Mouse (Mus musculus): ENCODE measurements around the gene Taf8. TPM values are rescaled to one million over a fixed set of nuclear protein-coding genes. Genes with fewer than 3 reads are reported as not detected.

The Taf8 gene
- polyA plus RNA-seq, 1 experiment from 2014 or later: 34.2 TPM

DNA sequence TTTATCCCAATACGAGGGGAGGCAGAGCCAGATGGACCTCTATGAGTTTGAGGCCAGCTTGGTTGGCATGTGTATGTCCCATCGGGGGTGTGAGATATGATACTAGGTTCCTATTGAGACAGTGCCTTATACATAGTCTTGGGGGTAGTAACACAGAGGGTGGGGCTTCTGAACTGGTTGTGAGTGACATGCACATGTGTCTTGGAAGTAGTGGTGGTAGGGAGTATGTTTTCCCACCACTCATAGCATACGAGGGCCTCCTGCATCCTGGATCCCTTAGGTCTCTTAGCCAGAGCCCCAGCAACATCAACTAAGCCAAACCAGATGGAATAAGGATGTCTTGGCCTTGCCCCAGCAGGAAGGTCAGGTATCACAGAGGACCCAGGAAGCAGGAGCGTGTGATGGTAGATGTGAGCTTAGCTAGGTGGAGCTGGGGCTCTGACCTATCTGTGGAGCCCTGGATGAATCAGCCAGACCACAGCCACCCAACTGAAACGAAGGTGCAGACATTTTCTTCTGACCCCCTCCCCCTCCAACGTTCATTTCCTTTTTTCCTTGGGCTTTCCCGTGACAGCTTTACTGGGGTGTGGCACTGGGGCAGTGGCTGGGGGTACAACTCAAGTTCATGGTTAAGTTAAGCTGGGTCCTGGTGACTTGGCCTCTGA, 13.2 kb upstream of the Taf8 start:
- no peaks in the 10 kb centered on the region for H3K9me3 ChIP-seq
- ATAC-seq (ENCODE audit: insufficient number of reproducible peaks, insufficient read depth, low FRiP score, low TSS enrichment): no peak
- H3K27ac ChIP-seq: no peak overlapping the region
- H3K27me3 ChIP-seq: no peaks in the 10 kb centered on the region
- WGBS: 75% methylated on average over 7 of the region's 7 CpGs
- H3K4me2 ChIP-seq (replicated peaks): no peak overlapping the region
- peaks cover 38% of the 10 kb centered on the region for H3K4me1 ChIP-seq
- H3K36me3 ChIP-seq: 0 out of 2 replicates have a peak, but pooled peaks cover 5% of the 10 kb centered on the region
- no peak overlapping the region for H3K4me3 ChIP-seq
- H3K9ac ChIP-seq: no peak overlapping the region

- H3K36me3 ChIP-seq: 0 out of 2 replicates have a peak, but pooled peaks cover 5% of the 10 kb centered on the region
- H3K27ac ChIP-seq: peak overlapping the region; percentile 63; the same call in 1 of the 2 replicates
- H3K27me3 ChIP-seq: no peaks in the 10 kb centered on the region
- H3K4me1 ChIP-seq: peaks cover 35% of the 10 kb centered on the region
- no peak overlapping the region for H3K9ac ChIP-seq
- H3K4me2 ChIP-seq (replicated peaks): no peak overlapping the region
- 63% methylated on average over 10 of the region's 10 CpGs for WGBS
- H3K9me3 ChIP-seq: no peaks in the 10 kb centered on the region
- H3K4me3 ChIP-seq: no peak overlapping the region
- no peak for ATAC-seq (ENCODE audit: insufficient number of reproducible peaks, insufficient read depth, low FRiP score, low TSS enrichment)
Measured at GRCm38 (mm10) chr17:47512956-47513775, 11.1 kb upstream of the Taf8 start.

DNA sequence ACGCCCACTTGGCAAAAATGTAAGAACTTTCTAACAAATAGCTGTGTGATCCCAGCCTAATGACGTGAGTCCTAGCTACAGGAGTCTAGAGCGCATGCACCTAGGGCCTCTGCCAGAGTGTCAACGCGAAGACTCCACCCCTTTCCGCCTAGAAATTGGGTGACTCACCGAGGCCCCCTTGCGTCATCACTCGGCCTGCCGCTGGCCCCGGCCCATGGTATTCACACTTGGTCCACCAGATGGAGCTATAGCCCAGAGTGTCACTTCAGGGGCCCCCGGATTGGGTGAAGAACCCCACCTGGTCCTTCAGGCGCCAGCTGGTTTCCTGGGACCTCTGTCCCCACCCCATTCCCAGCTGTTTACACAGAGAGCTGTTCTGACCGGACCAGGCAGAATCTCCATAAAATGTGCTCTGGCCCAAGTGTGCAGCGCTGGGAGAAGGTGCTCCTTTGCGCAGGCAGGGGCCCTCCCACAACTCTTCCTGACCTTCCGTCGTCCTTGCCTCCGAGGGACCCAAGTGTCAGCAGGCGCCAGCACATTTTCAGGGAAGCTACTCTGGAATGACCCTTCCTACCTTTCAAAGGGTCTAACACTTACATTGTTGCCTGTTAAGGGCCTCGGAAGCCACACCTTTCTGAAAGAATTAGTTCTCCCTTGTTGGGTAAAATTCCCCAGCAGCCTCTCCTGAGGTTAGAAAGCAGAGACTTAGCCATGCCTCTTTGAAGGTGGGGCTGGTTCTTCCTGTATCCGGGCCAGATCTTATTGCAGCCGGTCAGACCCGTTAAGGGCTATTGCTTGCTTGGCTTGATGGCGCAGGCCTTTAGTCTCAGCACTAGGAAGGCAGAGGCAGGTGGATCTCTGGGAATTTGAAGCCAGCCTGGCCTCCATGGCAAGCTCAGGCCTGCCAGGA, 9.3 kb upstream of the Taf8 start:
- H3K4me2 ChIP-seq (replicated peaks): peak overlapping the region; percentile 40
- no peaks in the 10 kb centered on the region for H3K27me3 ChIP-seq
- H3K9ac ChIP-seq: no peak overlapping the region; the same call in 1 of the 2 replicates
- H3K9me3 ChIP-seq: no peaks in the 10 kb centered on the region
- 12% methylated on average over 25 of the region's 25 CpGs for WGBS
- peak overlapping the region; percentile 65 for H3K27ac ChIP-seq
- ATAC-seq (ENCODE audit: insufficient number of reproducible peaks, insufficient read depth, low FRiP score, low TSS enrichment): peak; percentile 87
- H3K4me1 ChIP-seq: peaks cover 36% of the 10 kb centered on the region
- 0 out of 2 replicates have a peak, but pooled peaks cover 4% of the 10 kb centered on the region for H3K36me3 ChIP-seq
- H3K4me3 ChIP-seq: no peak overlapping the region

DNA sequence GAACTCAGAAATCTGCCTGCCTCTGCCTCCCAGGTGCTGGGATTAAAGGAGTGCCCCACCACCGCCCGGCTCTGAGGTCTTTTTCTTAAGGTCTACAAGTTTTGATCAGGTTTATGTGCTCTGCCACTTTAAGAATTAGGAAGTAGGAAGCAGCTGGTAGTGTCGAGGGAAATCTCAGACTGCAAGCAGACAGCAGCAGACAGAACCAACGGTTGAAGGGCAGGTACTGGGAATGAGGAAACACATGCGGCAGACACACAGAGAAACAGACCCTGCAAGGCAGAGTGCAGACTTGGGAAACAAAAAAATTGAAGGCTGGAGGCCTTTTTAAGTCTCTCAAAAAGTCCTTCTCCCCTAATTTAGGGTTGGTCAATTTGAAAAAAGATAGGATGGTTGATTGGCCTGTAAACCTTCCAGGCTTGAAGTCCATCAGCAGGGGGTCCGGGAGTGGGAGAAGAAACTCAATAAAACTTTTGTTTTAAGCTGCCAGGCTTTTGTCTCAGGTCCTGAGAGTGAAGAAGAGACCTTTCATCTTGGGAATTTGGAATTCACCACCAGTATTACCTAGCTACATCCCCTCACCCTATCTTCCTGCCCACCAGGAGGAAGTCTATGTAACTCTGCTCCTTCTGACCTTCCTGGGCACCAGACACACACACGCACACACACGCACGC, 7.1 kb upstream of the Taf8 start:
- H3K4me1 ChIP-seq: peaks cover 52% of the 10 kb centered on the region
- H3K27ac ChIP-seq: peak overlapping the region; percentile 63
- no peak for ATAC-seq (ENCODE audit: insufficient number of reproducible peaks, insufficient read depth, low FRiP score, low TSS enrichment)

DNA sequence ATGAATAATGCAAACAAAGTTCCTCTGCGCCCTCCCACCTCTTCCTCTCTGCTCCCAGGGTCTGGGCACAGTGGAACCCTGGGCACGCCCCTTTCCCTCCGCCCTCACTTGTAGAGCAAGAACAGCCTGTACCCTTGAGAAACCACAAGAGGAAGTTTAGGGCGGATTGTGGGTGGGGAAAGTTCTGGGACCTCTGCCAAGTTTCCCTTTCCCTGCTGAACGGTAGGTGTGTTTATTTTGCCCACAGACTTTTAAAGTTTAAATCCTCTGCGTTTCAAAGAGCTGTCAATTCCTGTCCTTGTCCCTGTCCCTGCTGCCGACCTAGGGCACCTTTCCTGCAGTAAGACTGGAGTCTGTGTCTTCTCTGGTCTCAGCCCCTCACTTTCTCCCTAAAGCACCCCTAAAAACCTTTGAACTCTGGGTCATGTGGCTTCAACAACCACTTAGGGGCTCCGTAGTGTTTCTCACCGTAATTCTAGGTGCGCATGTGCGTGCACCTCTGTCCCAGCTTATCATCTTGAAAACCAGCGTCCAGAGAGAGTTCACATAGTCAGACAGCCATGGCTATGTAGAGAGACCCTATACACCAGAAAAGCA, 6.0 kb upstream of the Taf8 start:
- Histone ChIP-seq H3K36me3 (no peaks in the 10 kb centered on the region), H3K27ac (peak overlapping the region; percentile 81), H3K9ac (no peak overlapping the region; the same call in 1 of the 2 replicates), H3K4me3 (no peak overlapping the region), H3K4me1 (peaks cover 47% of the 10 kb centered on the region), H3K4me2 (replicated peaks) (peak overlapping the region; percentile 41), H3K27me3 (no peaks in the 10 kb centered on the region), H3K9me3 (no peaks in the 10 kb centered on the region)
- ATAC-seq (ENCODE audit: insufficient number of reproducible peaks, insufficient read depth, low FRiP score, low TSS enrichment): peak; percentile 69; the same call in 1 of the 2 replicates
- WGBS: 32% methylated on average over 12 of the region's 12 CpGs

More for the DNA sequence above, 7.1 kb upstream of the Taf8 start:
- Histone ChIP-seq H3K9me3 (no peaks in the 10 kb centered on the region), H3K4me3 (no peak overlapping the region), H3K4me2 (replicated peaks) (no peak overlapping the region), H3K27me3 (no peaks in the 10 kb centered on the region), H3K36me3 (no peaks in the 10 kb centered on the region), H3K9ac (no peak overlapping the region)
- whole genome bisulfite sequencing: 58% methylated on average over 9 of the region's 9 CpGs

DNA sequence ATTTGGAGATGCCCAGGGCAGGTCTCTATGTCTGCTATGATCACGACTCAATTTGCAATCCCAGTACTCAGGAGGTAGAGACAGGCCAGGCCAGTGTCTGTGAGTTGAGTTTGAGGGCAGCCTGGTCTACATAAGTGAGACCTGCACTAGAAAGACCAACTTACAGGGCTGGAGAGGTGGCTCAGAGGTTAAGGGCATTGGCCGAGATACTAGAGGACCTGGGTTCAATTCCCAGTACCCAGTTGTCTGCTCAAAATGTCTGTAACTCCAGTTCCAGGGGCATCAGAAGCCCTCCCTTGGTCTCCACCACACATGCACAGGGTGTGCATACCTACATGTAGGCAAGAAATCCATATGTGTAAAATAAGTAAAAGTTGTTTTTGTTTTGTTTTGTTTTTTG, 5.4 kb upstream of the Taf8 start:
- no peak for ATAC-seq (ENCODE audit: insufficient number of reproducible peaks, insufficient read depth, low FRiP score, low TSS enrichment)
- 76% methylated on average over 2 of the region's 2 CpGs for WGBS
- H3K36me3 ChIP-seq: no peaks in the 10 kb centered on the region
- peaks cover 45% of the 10 kb centered on the region for H3K4me1 ChIP-seq
- H3K27me3 ChIP-seq: no peaks in the 10 kb centered on the region
- H3K27ac ChIP-seq: peak overlapping the region; percentile 81
- no peak overlapping the region for H3K4me3 ChIP-seq
- peak overlapping the region; percentile 9; the same call in 1 of the 2 replicates for H3K4me2 ChIP-seq (replicated peaks)
- no peak overlapping the region for H3K9ac ChIP-seq
- H3K9me3 ChIP-seq: no peaks in the 10 kb centered on the region

- no peak for ATAC-seq (ENCODE audit: insufficient number of reproducible peaks, insufficient read depth, low FRiP score, low TSS enrichment)
- peaks cover 44% of the 10 kb centered on the region for H3K4me1 ChIP-seq
Measured at GRCm38 (mm10) chr17:47506697-47507096, 4.6 kb upstream of the Taf8 start.

GRCm38 (mm10) chr17:47506042-47506441, 4.0 kb upstream of the Taf8 start:
- WGBS: 78% methylated on average over 1 of the region's 1 CpGs
- H3K9ac ChIP-seq: no peak overlapping the region
- no peak overlapping the region for H3K4me3 ChIP-seq
- H3K36me3 ChIP-seq: no peaks in the 10 kb centered on the region
- H3K9me3 ChIP-seq: no peaks in the 10 kb centered on the region
- no peak for ATAC-seq (ENCODE audit: insufficient number of reproducible peaks, insufficient read depth, low FRiP score, low TSS enrichment)
- peak overlapping the region; percentile 64; the same call in 1 of the 2 replicates for H3K4me2 ChIP-seq (replicated peaks)
- peaks cover 44% of the 10 kb centered on the region for H3K4me1 ChIP-seq
- no peaks in the 10 kb centered on the region for H3K27me3 ChIP-seq
- H3K27ac ChIP-seq: no peak overlapping the region

More at GRCm38 (mm10) chr17:47506697-47507096, 4.6 kb upstream of the Taf8 start:
- Histone ChIP-seq H3K9me3 (no peaks in the 10 kb centered on the region), H3K9ac (no peak overlapping the region), H3K27me3 (no peaks in the 10 kb centered on the region), H3K27ac (no peak overlapping the region), H3K4me3 (no peak overlapping the region), H3K4me2 (replicated peaks) (no peak overlapping the region), H3K36me3 (no peaks in the 10 kb centered on the region)
- 89% methylated on average over 4 of the region's 4 CpGs for WGBS

- 59% methylated on average over 2 of the region's 2 CpGs for WGBS
- Histone ChIP-seq H3K9me3 (no peaks in the 10 kb centered on the region), H3K27ac (no peak overlapping the region), H3K36me3 (no peaks in the 10 kb centered on the region), H3K4me3 (peak overlapping the region; percentile 34), H3K4me2 (replicated peaks) (peak overlapping the region; percentile 64), H3K9ac (peak overlapping the region; percentile 48; the same call in 1 of the 2 replicates), H3K4me1 (peaks cover 48% of the 10 kb centered on the region), H3K27me3 (no peaks in the 10 kb centered on the region)
- no peak for ATAC-seq (ENCODE audit: insufficient number of reproducible peaks, insufficient read depth, low FRiP score, low TSS enrichment)
Measured at GRCm38 (mm10) chr17:47505566-47505965, 3.5 kb upstream of the Taf8 start.

GRCm38 (mm10) chr17:47504941-47505346, 2.9 kb upstream of the Taf8 start, which contains the start of gene Ccnd3:
Gene Ccnd3 (plus strand): TSS chr17:47505051.
- H3K4me3 ChIP-seq: peak within 1 kb of the TSS; percentile 34
- no peak for ATAC-seq (ENCODE audit: insufficient number of reproducible peaks, insufficient read depth, low FRiP score, low TSS enrichment)
- no peaks in the 10 kb centered on the region for H3K9me3 ChIP-seq
- peaks cover 48% of the 10 kb centered on the region for H3K4me1 ChIP-seq
- H3K4me2 ChIP-seq (replicated peaks): peak within 1 kb of the TSS; percentile 64
- 2% methylated on average over 22 of the region's 22 CpGs for WGBS
- H3K9ac ChIP-seq: peak within 1 kb of the TSS; percentile 48
- H3K27me3 ChIP-seq: no peaks in the 10 kb centered on the region
- H3K36me3 ChIP-seq: no peaks in the 10 kb centered on the region
- peak within 1 kb of the TSS; percentile 55; the same call in 1 of the 2 replicates for H3K27ac ChIP-seq
